Mouse (Mus musculus): ENCODE data around the gene 1700013F07Rik. TPM values are rescaled to one million over a fixed set of nuclear protein-coding genes. Genes with fewer than 3 reads are reported as not detected.
"Not testable (repeated sequence)": the region's sequence is repeated elsewhere in the genome, so short reads cannot be mapped to it uniquely, and the experiment has no call there.

The 1700013F07Rik gene
- 0.47 TPM in 1 of 2 replicates, not detected in the other for polyA plus RNA-seq (2014; fragmentation: Nextera tagmentation; extraction: Ambion mirVana)

DNA sequence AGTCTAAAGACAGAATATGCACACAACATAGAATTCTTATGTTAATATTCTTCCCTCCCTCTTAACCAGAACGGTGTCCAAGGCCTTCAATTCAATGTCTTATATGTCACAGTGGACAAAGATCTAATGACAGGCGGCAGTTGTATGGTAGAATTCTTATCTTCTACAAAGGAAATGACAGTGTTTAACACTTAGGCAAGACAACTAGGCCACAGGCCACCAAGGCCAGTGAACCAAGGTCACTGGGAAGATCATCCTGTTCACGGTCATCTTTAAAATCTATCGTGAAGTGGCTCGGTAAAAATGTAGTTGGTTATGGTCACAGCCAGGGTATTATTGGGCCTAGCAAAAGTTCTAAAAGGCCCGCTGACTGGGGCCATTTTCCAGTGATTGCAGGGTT, at the start of gene 1700013F07Rik:
Gene 1700013F07Rik (plus strand): TSS at position 200 of the 400 bp plus-strand sequence.
- Histone ChIP-seq H3K36me3 (ENCODE audit: control insufficient read depth, insufficient read depth, low read length) (no peaks in the 10 kb centered on the region), H3K27me3 (ENCODE audit: control insufficient read depth, insufficient read depth, low read length) (peaks cover 16% of the 10 kb centered on the region), H3K4me1 (ENCODE audit: control insufficient read depth, insufficient read depth, low read length) (0 out of 2 replicates have a peak, but pooled peaks cover 2% of the 10 kb centered on the region), H3K4me2 (ENCODE audit: low read depth, severe bottlenecking) (no peak within 1 kb of the TSS), H3K9ac (ENCODE audit: low read length) (no peak within 1 kb of the TSS), H3K9me3 (ENCODE audit: control insufficient read depth, low read length) (no peaks in the 10 kb centered on the region), H3K4me3 (ENCODE audit: low read depth, low read length) (no peak within 1 kb of the TSS), H3K27ac (replicated peaks; ENCODE audit: low read depth, low read length) (no peak within 1 kb of the TSS)
- WGBS: 93% methylated on average over 6 of the region's 6 CpGs
- no peak for DNase-seq (ENCODE audit: low spot score)
- no peak for ATAC-seq (ENCODE audit: insufficient number of reproducible peaks, low FRiP score, low TSS enrichment, low read depth)

DNA sequence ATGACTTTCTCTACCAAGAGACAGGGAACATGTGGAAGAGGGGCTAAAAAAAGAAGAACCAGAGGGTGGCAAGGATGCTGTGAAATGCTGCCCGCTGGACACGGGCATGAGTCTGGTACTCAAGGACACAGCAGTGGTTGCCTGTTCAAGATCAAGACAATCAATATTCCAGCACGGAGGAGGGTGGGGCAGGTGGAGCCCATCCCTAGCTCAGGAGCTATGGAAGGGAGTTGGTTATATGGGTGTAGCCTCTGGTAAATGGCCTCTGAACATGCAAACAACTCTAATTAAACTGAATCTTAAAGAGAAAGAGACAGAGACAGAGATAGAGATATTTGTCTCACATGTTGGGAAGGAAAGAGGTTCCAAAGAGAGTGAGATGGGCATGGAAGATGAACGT, 49.2 kb upstream of the 1700013F07Rik start:
- WGBS: 88% methylated on average over 4 of the region's 4 CpGs
- Histone ChIP-seq H3K9me3 (ENCODE audit: control insufficient read depth, low read length) (no peaks in the 10 kb centered on the region), H3K36me3 (ENCODE audit: control insufficient read depth, insufficient read depth, low read length) (no peaks in the 10 kb centered on the region), H3K27me3 (ENCODE audit: control insufficient read depth, insufficient read depth, low read length) (no peaks in the 10 kb centered on the region), H3K27ac (replicated peaks; ENCODE audit: low read depth, low read length) (no peak overlapping the region), H3K4me1 (ENCODE audit: control insufficient read depth, insufficient read depth, low read length) (no peaks in the 10 kb centered on the region), H3K4me2 (ENCODE audit: low read depth, severe bottlenecking) (no peak overlapping the region), H3K9ac (ENCODE audit: low read length) (no peak overlapping the region), H3K4me3 (ENCODE audit: low read depth, low read length) (no peak overlapping the region)
- DNase-seq (ENCODE audit: low spot score) (no peak), ATAC-seq (ENCODE audit: insufficient number of reproducible peaks, low FRiP score, low TSS enrichment, low read depth) (no peak)

DNA sequence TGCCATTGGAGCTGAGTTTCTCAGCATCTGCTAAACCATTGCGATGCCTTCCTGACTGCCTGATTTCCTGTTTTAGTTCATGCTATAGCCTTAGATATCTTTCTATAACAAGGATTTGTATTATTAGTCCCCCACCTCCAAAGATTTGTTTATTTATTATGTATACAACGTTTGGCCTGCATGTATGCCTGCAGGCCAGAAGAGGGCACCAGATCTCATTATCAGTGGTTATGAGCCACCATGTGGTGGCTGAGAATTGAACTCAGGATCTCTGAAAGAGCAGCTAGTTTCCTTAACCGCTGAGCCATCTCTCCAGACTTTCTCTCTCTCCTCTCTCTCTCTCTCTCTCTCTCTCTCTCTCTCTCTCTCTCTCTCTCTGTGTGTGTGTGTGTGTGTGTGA, 44.0 kb upstream of the 1700013F07Rik start:
- H3K9me3 ChIP-seq (ENCODE audit: control insufficient read depth, low read length): no peaks in the 10 kb centered on the region
- no peak overlapping the region for H3K27ac ChIP-seq (replicated peaks; ENCODE audit: low read depth, low read length)
- H3K4me2 ChIP-seq (ENCODE audit: low read depth, severe bottlenecking): no peak overlapping the region
- ATAC-seq (ENCODE audit: insufficient number of reproducible peaks, low FRiP score, low TSS enrichment, low read depth) (no peak), DNase-seq (ENCODE audit: low spot score) (no peak)
- H3K9ac ChIP-seq (ENCODE audit: low read length): no peak overlapping the region
- 38% methylated on average over 3 of the region's 3 CpGs for whole genome bisulfite sequencing
- H3K4me1 ChIP-seq (ENCODE audit: control insufficient read depth, insufficient read depth, low read length): no peaks in the 10 kb centered on the region
- H3K27me3 ChIP-seq (ENCODE audit: control insufficient read depth, insufficient read depth, low read length): no peaks in the 10 kb centered on the region
- H3K36me3 ChIP-seq (ENCODE audit: control insufficient read depth, insufficient read depth, low read length): no peaks in the 10 kb centered on the region
- no peak overlapping the region for H3K4me3 ChIP-seq (ENCODE audit: low read depth, low read length)

DNA sequence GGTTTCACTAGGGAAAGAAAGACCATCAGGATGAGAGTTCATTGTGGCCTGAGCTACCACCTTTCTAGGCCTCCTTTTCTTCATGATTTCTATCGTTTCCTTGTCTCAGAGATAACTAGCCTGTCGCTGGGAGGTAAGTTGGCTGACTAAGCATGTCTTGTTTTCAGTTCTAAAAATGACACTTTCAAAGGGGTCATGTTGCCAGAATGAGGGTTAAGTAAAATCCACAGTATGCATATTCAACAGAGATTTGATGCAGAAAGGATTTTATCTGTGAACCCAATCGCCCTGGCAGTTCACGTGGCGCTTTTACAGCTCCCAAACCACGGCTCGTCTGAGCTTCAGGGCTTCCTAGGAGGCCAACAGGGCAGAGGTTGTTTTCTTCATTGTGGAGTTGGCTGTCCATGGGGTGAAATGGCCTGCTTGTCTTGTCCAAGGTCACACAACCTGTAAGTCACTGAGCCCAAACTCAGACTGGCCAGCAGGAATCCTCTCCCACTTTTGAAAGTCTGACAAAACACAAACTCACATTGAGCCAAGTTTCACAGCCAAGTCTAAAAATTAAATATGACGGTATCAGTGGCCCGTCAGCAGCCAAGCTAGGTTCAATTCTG, 39.0 kb upstream of the 1700013F07Rik start:
- Histone ChIP-seq H3K27me3 (ENCODE audit: control insufficient read depth, insufficient read depth, low read length) (no peaks in the 10 kb centered on the region), H3K9me3 (ENCODE audit: control insufficient read depth, low read length) (no peaks in the 10 kb centered on the region), H3K4me1 (ENCODE audit: control insufficient read depth, insufficient read depth, low read length) (0 out of 2 replicates have a peak, but pooled peaks cover 4% of the 10 kb centered on the region), H3K4me2 (ENCODE audit: low read depth, severe bottlenecking) (no peak overlapping the region), H3K9ac (ENCODE audit: low read length) (no peak overlapping the region), H3K4me3 (ENCODE audit: low read depth, low read length) (no peak overlapping the region), H3K27ac (replicated peaks; ENCODE audit: low read depth, low read length) (no peak overlapping the region), H3K36me3 (ENCODE audit: control insufficient read depth, insufficient read depth, low read length) (no peaks in the 10 kb centered on the region)
- DNase-seq (ENCODE audit: low spot score) (no peak), ATAC-seq (ENCODE audit: insufficient number of reproducible peaks, low FRiP score, low TSS enrichment, low read depth) (no peak)
- WGBS: 71% methylated on average over 9 of the region's 9 CpGs

DNA sequence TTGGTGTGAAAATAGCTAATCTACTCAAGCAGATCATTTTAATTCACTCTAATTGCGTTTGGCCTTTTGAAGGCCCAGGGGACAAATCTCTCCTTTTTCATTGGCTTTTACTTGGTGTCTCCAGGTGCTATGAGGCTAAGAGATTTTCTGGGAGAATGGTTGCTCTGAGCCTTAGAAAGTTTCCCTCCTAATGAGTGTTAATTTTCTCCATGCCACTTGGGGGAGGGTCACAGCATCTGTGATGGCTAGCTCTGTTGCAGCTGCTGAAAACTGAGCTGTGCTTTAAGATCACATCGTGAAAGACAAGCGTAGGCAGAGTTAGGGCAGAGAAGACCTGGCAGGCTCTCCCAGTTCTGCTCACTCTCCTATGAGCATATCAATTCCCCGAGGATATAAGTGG, 38.5 kb upstream of the 1700013F07Rik start:
- H3K36me3 ChIP-seq (ENCODE audit: control insufficient read depth, insufficient read depth, low read length): no peaks in the 10 kb centered on the region
- 37% methylated on average over 4 of the region's 4 CpGs for WGBS
- H3K9me3 ChIP-seq (ENCODE audit: control insufficient read depth, low read length): no peaks in the 10 kb centered on the region
- H3K27ac ChIP-seq (replicated peaks; ENCODE audit: low read depth, low read length): no peak overlapping the region
- 0 out of 2 replicates have a peak, but pooled peaks cover 4% of the 10 kb centered on the region for H3K4me1 ChIP-seq (ENCODE audit: control insufficient read depth, insufficient read depth, low read length)
- H3K27me3 ChIP-seq (ENCODE audit: control insufficient read depth, insufficient read depth, low read length): no peaks in the 10 kb centered on the region
- DNase-seq (ENCODE audit: low spot score) (no peak), ATAC-seq (ENCODE audit: insufficient number of reproducible peaks, low FRiP score, low TSS enrichment, low read depth) (no peak)
- no peak overlapping the region for H3K4me2 ChIP-seq (ENCODE audit: low read depth, severe bottlenecking)
- no peak overlapping the region for H3K9ac ChIP-seq (ENCODE audit: low read length)
- no peak overlapping the region for H3K4me3 ChIP-seq (ENCODE audit: low read depth, low read length)

DNA sequence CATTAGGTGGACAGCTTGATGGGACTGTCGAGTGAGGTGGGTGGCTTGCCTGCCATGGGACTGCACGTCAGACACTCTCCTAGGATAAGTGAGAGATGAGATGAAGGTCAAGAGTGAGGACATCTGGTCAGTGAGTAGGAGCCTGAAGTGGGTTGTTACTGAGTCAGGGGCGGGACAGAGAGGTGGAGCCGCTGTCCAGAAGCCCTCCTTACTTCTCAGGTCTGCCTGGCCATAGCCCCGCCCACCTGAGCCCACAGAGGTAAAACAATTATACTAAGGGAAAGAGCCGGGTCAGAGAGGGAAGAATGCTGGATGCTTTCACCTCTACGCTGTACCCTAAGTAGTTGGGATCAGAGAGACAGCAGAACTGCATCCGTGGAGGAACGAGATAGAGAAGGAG, 36.3 kb upstream of the 1700013F07Rik start:
- no peaks in the 10 kb centered on the region for H3K9me3 ChIP-seq (ENCODE audit: control insufficient read depth, low read length)
- no peak overlapping the region for H3K4me3 ChIP-seq (ENCODE audit: low read depth, low read length)
- DNase-seq (ENCODE audit: low spot score): no peak
- H3K4me1 ChIP-seq (ENCODE audit: control insufficient read depth, insufficient read depth, low read length): 0 out of 2 replicates have a peak, but pooled peaks cover 4% of the 10 kb centered on the region
- H3K27me3 ChIP-seq (ENCODE audit: control insufficient read depth, insufficient read depth, low read length): no peaks in the 10 kb centered on the region
- H3K9ac ChIP-seq (ENCODE audit: low read length): no peak overlapping the region
- WGBS: 28% methylated on average over 9 of the region's 9 CpGs
- H3K36me3 ChIP-seq (ENCODE audit: control insufficient read depth, insufficient read depth, low read length): no peaks in the 10 kb centered on the region
- H3K4me2 ChIP-seq (ENCODE audit: low read depth, severe bottlenecking): no peak overlapping the region
- ATAC-seq (ENCODE audit: insufficient number of reproducible peaks, low FRiP score, low TSS enrichment, low read depth): no peak
- H3K27ac ChIP-seq (replicated peaks; ENCODE audit: low read depth, low read length): no peak overlapping the region

DNA sequence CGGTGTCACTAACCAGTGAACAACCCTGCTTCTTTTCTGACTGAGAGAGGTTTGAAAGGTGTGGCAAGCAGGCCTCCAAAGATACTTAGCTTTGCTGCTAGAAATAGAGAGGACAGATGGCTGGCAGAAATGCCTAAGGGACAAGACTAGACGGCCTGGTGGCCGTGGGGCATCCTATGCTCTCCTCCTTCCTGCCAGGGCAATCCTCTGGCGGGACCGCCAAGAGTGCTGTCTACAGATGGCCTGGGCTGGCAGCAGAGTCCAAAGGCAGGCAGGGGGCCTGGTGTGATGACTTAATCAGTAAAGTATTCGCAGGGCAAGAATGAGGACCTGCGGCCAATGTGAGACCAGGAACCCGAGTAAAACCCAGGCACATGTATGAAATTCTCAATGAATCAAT, 34.1 kb upstream of the 1700013F07Rik start:
- Histone ChIP-seq H3K27ac (replicated peaks; ENCODE audit: low read depth, low read length) (no peak overlapping the region), H3K9ac (ENCODE audit: low read length) (no peak overlapping the region), H3K9me3 (ENCODE audit: control insufficient read depth, low read length) (no peaks in the 10 kb centered on the region), H3K4me2 (ENCODE audit: low read depth, severe bottlenecking) (no peak overlapping the region), H3K4me1 (ENCODE audit: control insufficient read depth, insufficient read depth, low read length) (0 out of 2 replicates have a peak, but pooled peaks cover 4% of the 10 kb centered on the region), H3K27me3 (ENCODE audit: control insufficient read depth, insufficient read depth, low read length) (no peaks in the 10 kb centered on the region), H3K4me3 (ENCODE audit: low read depth, low read length) (no peak overlapping the region), H3K36me3 (ENCODE audit: control insufficient read depth, insufficient read depth, low read length) (no peaks in the 10 kb centered on the region)
- ATAC-seq (ENCODE audit: insufficient number of reproducible peaks, low FRiP score, low TSS enrichment, low read depth) (no peak), DNase-seq (ENCODE audit: low spot score) (no peak)
- WGBS: 82% methylated on average over 8 of the region's 8 CpGs

DNA sequence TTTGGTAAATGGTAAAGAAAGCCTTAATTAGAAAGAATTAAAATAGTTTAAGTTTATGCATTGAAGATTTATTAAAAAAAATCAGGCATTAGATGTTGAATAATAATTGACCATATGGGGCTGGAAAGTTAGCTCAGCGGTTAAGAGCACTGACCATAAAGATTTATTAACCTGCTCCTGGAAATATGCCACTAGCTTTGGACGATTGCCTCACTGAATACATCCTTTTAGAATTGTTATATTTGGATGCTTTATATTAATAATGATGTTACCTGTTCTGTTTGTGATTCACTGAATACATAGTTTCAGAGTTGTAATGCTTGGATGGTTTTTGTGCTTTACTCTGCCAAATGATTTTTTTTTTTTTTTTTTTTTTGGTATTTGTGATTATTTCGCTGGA, 32.5 kb upstream of the 1700013F07Rik start:
- not testable (repeated sequence) for H3K9ac ChIP-seq (ENCODE audit: low read length); H3K27ac ChIP-seq (replicated peaks; ENCODE audit: low read depth, low read length); H3K4me2 ChIP-seq (ENCODE audit: low read depth, severe bottlenecking); H3K4me1 ChIP-seq (ENCODE audit: control insufficient read depth, insufficient read depth, low read length); H3K36me3 ChIP-seq (ENCODE audit: control insufficient read depth, insufficient read depth, low read length); ATAC-seq (ENCODE audit: insufficient number of reproducible peaks, low FRiP score, low TSS enrichment, low read depth); H3K27me3 ChIP-seq (ENCODE audit: control insufficient read depth, insufficient read depth, low read length); DNase-seq (ENCODE audit: low spot score); H3K4me3 ChIP-seq (ENCODE audit: low read depth, low read length); H3K9me3 ChIP-seq (ENCODE audit: control insufficient read depth, low read length)
- 76% methylated on average over 3 of the region's 3 CpGs for WGBS

DNA sequence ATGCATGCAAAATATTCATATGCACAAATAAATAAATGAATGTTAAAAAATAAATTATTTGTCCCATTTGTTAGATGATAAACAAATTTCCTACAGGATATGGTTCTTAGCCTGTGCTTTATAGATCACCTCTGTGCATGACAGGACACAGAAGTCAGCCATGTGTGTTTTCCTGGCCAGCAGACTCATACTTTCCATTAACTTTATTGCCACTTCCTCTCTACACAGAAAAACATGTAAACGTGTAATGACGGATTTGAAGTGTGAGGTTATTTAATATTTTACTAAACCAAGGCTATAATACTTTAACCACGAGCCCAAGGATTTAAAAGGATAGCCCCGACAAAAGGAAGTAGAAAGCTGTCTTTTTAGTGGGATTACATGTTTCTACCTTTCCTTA, 30.0 kb upstream of the 1700013F07Rik start:
- Histone ChIP-seq H3K4me1 (ENCODE audit: control insufficient read depth, insufficient read depth, low read length) (peaks cover 3% of the 10 kb centered on the region), H3K9ac (ENCODE audit: low read length) (no peak overlapping the region), H3K36me3 (ENCODE audit: control insufficient read depth, insufficient read depth, low read length) (no peaks in the 10 kb centered on the region), H3K27ac (replicated peaks; ENCODE audit: low read depth, low read length) (no peak overlapping the region), H3K27me3 (ENCODE audit: control insufficient read depth, insufficient read depth, low read length) (no peaks in the 10 kb centered on the region), H3K4me3 (ENCODE audit: low read depth, low read length) (no peak overlapping the region), H3K4me2 (ENCODE audit: low read depth, severe bottlenecking) (no peak overlapping the region), H3K9me3 (ENCODE audit: control insufficient read depth, low read length) (no peaks in the 10 kb centered on the region)
- WGBS: 78% methylated on average over 4 of the region's 4 CpGs
- DNase-seq (ENCODE audit: low spot score) (no peak), ATAC-seq (ENCODE audit: insufficient number of reproducible peaks, low FRiP score, low TSS enrichment, low read depth) (no peak)

Data from limb, embryonic 11.5 days (tissue).